Mouse (Mus musculus) erythroblast, adult 5-6 weeks (primary cell): ENCODE measurements around the gene Kap. TPM values are rescaled to one million over a fixed set of nuclear protein-coding genes. Genes with fewer than 3 reads are reported as not detected.
"Not testable (repeated sequence)": the region's sequence is repeated elsewhere in the genome, so short reads cannot be mapped to it uniquely, and the experiment has no call there.

Experiments used
- ATAC-seq: replicated peaks from 2 replicates; pipeline ENCODE4 v1.8.0; 2016; ENCODE audit warnings: moderate number of reproducible peaks, mild to moderate bottlenecking, moderate TSS enrichment, inconsistent platforms; ENCODE audit not compliant: poor library complexity, low FRiP score, severe bottlenecking
- total RNA-seq, 2 experiments: library from RNA; stranded (forward) in 1 of 2; stranded (reverse) in 1 of 2; fragments of 150-400 nt in 1 of 2; fragments of 200-764, 138-1000 nt in 1 of 2; gene quantifications; 2 replicates each; pipeline versions ENCODE4 v1.2.3 to v1.2.4; 2015 to 2017; ENCODE audit warnings: low replicate concordance in 2 of 2

The Kap gene
- not detected in 2 replicates for total RNA-seq (2015; ENCODE audit: low replicate concordance)
- total RNA-seq (2017; ENCODE audit: low replicate concordance) = not detected in 2 replicates

DNA sequence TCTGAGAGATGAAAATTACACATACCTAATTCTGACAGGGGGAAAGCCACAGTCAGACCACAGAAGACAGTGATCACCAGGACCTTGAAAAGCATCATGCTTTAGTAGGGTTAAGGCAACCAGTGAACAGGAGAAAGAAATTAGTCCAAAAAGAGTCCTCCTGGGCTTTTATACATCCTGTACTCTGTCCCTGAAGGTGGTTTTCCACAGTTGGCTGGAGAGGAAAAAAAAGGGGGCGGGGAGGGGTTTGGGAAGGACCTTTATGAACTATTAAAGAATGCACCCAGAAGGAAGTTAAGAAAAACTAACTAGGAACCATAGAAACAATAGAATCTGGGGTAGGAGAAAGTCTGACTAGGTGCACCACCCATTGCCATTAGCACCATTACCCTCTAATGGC lies at the start of gene Kap:
TSS of gene Kap (minus strand) at position 237 of the 400 bp plus-strand sequence.
- ATAC-seq = no peak

GRCm38 (mm10) chr6:133885871-133886415 lies 32.4 kb upstream of the Kap start:
- no peak for ATAC-seq

DNA sequence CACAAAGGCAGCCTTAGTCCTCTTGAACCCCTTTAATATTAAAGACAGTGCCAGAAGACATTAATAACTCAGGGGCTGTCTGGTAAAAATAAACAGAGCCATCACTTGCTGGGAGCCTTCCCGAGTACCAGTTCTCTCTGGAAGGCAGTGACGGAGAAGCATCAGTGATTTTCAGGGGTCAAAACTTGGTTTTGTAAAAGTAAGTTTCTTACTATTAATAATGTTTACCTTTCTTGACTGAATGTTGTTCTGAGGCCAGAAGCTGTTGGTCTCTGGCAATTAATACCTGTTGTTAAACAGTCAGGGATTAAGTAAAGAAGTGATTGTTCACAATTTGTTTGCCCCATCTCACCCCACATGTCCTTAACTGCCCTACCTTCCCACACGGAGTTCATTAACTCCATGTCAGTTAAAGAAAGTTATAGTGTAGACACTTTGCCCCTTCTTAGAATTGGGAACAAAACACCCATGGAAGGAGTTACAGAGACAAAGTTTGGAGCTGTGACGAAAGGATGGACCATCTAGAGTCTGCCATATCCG lies 30.0 kb upstream of the Kap start:
- no peak for ATAC-seq

DNA sequence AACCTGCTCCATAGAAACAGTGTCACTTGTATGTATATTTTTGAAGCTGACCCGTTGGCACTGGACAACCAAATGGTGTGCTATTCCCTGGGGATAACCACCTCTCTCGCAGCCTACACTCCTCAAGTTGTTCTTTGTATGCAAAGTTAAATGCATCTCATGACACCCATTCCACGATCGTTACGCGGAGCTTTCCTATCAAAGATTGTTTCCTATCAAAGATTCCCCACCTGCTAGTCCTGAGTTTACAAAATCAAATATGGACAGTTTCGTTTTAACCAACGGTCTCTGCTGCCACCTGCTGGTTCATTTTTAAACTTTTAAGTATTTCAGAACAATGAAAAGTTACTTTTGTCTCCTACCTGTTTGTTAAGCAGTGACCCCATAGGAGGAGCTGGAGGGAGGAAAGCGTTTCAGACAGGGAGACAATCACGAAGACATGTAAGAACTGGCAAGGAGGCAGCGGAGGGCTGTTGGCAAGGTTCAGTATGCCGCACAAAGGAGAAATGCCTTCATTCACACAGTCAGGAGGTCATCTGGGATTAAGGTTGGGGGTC lies 22.4 kb upstream of the Kap start:
- no peak for ATAC-seq

DNA sequence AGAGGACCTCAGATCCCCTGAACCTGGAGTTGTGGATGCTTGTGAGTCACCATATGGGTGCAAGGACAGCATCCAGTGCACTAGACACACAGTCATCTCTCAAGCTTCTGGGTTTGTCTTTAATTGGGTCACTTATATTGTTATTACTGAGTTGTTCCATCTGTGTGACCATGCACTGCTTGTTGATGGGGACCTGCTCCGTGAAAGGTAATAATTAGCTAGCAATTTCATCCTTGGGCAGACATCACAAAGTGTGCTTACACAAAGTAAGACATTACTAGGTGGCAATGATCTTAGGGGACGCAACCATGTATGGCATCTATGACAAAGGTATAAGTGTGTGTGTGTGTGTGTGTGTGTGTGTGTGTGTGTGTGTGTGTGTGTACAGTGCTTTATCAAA lies 19.1 kb upstream of the Kap start:
- no peak for ATAC-seq

DNA sequence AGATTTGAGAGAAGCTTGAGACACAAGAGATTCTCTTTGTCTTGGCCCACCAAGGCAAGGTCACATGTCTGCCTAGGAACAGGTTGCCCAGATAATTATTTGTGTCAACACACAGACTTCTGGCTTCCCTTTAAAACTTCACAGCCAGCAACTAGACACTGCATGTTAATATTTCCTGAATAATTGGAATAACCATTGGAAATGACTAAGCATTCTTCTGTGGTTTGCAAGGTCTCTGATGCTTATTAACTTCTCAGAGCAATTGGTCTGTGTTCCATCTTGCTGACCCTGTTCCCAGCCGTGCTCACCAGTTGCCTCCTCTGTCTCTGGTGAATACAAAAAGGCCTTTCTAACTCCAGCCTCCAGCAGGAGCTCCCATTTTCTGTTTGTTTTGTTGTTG lies 17.6 kb upstream of the Kap start:
- ATAC-seq = no peak

DNA sequence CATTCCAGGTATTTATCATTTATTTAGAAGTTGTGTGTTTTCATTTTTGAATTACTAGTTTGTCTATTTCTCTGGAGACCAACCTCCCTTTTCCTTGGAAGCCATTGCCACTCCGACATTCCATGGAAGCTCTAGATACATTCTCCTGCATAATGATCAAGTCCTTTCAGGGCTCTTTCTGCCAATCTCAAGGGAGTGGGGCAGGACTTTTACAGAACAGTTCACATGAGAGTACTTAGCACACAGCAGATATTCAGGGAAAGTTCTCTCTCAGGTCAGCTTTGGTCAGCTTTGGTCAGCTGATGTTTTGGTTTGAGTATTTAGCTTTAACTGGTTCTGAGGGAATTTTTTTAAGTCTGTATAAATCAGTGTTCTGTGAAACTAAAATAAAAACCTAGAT lies 14.8 kb upstream of the Kap start:
- no peak for ATAC-seq

DNA sequence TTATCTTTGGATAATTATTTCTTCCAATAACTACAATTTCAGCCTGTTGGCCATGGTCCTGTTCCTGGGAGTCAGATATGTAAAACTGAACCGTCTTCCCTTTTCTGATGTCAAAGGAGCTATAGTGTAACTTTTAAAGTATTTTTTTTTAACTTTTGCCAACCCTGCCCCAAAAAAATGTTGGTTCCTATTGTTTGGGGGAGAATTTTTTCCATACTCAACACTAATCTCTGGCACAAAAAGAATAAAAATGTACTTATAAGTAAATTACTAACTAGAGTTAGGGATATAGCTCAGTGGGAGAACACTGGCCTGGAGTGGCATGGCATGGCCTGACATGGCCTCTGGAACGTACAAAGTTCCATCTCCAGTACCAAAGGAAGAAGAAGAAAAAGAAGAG lies 2.3 kb upstream of the Kap start:
- no peak for ATAC-seq

GRCm38 (mm10) chr6:133849359-133849758 lies 4.2 kb downstream of the Kap start:
- ATAC-seq = no peak

- not testable (repeated sequence) for ATAC-seq
These were observed 4.7 kb downstream of the Kap start for GRCm38 (mm10) chr6:133848861-133849260.

DNA sequence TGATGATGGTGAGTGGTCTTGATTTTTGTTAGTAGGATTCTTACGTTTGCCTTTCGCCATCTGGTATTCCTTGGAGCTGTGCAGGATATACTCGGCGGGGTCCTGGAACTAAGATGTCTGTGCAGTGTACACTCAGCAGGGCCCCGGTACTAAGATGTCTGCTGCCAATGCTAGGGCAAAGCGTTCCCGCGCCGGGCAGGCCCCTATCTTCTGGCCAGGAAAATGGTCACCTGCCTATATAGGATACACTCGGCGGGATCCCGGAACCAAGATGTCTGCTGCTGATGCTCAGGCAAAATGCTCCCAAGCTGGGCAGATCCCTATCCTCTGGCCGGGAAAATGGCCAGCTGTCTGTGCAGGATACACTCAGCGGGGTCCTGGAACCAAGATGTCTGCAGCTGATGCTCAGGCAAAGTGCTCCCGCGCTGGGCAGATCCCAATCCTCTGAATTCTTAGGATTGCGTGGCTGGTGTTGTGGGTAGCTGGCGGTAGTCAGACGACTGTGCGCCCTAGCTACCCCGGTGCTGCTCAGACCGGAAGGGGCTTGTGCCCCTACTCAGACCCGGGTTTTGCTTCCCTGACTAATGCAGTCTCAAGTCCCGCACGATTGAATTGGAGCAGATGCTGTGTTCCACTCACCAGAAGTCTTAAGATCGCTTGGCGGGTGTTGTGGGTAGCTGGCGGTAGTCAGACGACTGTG lies 15.1 kb downstream of the Kap start:
- ATAC-seq = not testable (repeated sequence)

DNA sequence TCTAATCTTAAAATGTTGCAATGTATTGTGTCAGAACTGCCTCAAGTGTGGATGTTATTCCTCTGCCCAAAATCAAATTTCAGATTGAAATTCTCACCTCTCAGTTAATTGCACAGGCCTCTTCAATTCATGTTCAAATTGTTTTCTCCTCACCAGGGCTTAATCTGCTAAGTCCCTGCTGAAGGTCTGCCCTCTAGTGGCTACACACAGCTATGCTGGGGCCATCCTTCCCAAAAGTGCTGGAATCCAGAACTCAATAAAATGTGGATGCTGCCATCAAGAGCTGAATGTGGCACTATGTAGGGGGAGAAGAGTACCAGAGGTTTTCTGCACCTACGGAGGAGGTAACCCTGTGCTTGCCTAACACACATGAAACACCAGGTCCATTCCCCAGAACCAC lies 41.2 kb downstream of the Kap start:
- ATAC-seq = no peak

Other genes starting within 250 kb of the Kap start
- 16.7 and 18.6 TPM in 2 replicates for gene Etv6, start 181.9 kb upstream of the Kap start, total RNA-seq (2015; ENCODE audit: low replicate concordance)
- 7.4 and 11.1 TPM in 2 replicates for gene Etv6, start 181.9 kb upstream of the Kap start, total RNA-seq (2017; ENCODE audit: low replicate concordance)